Mouse (Mus musculus): Measurements from ENCODE around the gene Fignl1.

Gene Fignl1

DNA sequence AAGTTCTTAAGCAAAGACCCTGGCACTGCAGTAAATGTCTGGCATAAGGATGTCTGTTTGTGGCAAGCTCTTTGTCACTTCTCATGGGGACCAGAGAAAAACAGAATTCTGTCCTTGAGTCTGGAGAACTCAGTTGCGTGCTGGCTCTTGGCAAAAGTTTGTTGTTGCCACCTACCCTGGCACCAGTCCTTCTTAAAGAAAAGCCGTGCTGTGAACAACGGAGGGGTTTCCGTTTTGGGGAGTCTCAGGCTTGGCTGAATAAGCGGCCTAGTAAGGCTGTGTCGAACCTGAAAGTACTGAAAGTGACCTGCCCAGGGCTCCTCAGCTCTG, 24.0 kb upstream of the Fignl1 start:
- no peak for DNase-seq (ENCODE audit: extremely low spot score)

DNA sequence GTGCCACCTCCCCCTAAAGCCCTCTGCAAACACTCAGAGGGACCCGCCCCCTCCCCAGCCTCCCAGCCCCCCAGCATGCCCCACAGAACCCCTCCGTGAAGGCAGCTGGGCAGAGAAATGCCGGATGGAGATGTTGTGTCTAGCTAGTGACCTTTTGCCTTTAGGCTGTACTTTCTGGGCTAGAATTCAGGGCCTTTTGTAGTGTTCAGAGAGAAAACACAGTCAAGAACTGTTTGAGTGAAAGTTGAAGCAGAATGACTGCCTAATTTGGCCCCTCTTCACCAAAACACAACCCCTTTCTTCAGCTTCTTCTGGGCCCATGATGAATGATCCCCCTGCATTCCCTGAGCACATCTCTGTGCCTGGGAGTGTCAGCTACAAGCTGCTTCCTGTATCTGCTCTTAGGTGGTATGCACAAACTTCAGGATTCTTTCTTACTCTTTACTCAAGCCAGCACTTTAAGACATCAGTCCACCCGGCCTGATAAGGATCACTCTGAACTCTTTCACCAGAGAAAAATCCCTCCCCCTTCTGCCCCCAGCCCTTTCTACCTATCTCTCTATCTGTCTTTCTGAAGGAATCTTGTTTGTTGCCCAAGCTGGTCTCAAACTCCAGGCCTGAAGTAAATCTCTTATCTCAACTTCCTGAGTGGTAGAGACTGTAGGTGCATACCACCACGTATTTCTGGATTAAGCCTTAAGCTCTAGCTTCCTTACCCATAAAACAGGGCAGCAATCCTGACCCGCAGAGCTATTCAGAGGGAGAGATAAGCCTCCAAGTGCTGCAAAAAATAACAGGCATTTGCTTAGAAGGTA, 23.4 kb upstream of the Fignl1 start:
- peak; percentile 83 for DNase-seq (ENCODE audit: extremely low spot score)

- DNase-seq (ENCODE audit: extremely low spot score), result no peak
These were observed 22.8 kb upstream of the Fignl1 start for GRCm38 (mm10) chr11:11831526-11831925.

GRCm38 (mm10) chr11:11830884-11831495, 22.2 kb upstream of the Fignl1 start:
- DNase-seq (ENCODE audit: extremely low spot score), result peak; percentile 32

DNA sequence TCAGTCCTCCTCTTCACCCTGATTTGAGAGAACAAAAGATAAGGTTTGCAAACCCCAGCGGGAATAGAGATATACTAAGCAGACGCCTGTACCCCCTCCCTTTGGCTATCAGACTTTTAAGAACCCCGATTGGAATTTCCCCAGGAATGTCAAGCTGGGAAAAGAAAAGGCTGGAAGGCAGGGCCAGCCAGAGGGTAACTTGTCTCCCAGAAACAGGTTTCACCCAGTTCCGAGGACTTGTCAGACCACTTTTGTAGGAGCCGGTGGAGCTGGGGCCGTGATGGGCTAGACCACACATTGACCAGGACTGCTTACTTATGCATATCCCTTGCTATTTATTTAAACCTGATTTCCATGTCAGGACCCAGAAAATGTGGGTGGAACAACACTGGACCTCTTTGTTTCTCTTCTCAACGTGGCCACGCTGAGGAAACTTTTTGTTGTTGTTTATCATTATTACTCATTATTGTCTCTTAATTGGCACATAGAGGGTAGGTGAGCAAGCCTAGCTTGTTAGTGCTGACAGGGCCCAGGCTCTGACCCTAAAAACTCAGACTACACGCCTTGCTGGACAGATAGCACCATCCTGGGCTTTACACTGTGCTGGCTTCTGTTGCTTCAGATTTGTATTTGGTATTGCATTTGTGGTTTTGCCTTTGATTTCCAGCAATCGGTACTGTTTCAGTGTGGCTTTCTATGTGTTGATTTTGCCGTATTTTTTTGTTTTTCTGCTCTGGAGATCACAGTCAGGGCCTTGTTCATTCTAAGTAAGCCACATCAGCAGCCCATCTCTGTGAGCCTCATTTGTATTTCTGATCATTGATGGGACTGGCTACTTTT, 20.6 kb upstream of the Fignl1 start:
- peak; percentile 60 for DNase-seq (ENCODE audit: extremely low spot score)

DNA sequence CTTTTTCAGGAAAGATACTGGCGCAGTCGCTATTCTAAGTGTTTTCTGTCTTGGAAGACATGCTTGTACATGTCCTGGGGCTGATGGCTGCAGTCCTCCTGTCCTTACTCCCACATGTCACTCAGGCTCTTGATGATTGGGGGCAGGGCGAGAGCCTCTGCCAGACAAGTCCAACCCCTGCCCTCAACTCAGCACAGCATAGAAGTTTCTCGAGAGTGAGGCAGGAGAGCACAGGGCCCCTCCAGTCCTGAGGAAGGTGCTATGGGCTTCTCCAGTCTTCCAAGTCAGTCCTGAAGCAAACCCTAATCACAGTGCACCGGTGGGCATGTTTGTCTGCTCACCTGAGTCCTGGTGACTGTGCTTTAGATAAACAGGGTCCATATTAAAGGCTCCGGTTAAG, 20.0 kb upstream of the Fignl1 start:
- peak; percentile 69 for DNase-seq (ENCODE audit: extremely low spot score)

DNA sequence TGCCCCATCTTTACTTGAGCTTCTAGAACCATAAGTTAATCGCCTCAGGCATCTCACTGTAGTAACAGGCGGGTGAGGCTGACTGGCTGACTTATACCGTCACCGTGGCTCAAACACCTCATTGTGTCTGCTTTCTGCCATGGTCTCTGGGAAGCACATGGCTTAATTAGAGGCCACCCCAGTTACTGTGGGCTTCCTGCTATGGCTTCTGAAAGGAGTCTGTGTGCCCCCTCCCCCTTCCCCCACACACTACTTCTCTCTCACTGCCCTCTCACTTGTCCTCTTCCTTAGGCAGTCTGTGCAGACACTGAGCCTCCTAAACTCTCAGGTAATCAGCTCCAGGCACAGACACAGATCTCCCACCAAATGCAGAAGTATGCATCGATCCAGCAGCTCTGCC, 19.5 kb upstream of the Fignl1 start:
- no peak for DNase-seq (ENCODE audit: extremely low spot score)

DNA sequence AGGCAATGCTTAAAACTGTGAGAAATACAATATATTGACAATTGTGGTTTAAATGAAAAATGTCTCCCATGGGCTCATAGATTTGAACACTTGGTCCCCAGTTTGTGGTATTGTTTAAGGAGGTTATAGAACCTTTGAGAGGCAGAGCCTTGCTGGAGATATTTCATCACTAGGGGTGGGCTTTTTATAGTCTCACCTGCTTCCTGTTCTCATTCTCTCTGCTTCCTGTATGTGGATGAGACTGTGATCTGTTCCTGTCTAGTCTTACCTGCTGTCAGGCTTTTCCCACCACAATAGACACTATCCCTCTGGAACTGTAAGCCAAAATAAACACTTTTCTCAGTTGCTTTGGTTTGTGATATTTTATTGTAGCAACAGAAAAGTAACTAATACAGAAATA, 17.7 kb upstream of the Fignl1 start:
- DNase-seq (ENCODE audit: extremely low spot score), result no peak

DNA sequence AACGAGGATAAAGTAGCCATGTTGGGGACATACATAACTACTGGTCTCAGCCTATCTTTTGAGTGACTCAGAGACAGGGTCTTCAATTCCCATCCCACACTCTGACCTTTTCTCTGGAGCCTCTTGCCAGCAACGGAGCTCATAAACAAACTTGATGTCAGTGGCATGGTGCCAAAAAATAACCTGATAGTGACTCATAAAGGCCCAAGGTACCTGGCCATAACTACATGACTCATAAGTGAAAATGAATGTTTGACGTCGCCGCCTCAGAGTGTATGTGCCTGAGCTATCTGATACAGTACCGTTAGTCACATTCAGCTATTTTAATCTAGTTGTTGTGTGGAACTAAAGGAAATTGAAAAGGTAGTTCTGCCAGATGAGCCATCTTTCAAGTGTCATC, 16.9 kb upstream of the Fignl1 start:
- DNase-seq (ENCODE audit: extremely low spot score), result no peak

DNA sequence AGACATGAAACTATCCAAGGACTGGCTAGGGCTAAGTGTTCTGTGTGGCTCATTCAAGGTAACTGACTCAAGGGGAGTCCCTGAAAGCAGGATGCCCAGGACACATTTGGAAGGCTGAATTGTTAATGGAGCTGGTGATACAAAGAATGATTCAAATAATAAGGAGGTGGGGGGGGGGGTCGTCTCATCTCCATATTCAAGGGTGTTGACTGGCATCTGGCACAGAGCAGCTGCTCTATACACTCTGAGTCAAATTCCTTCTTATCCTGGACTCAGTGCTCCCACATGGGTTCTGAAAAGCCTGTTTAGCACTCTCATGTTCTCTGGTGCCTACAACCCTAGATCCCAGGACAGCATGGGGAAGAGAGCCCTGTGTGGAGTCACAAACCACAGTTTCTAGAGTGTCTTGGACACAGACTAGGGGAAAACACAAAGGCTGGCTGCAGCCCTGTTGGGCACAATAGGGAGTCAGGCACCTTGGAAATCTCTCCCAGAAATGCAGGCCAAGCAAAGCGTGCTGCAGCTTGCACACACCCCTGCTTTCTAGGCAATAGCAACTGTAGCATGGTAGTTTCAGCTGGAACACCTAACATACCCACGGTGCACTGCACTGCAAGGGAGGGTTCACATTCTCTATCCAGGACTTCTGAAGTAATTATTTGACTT, 16.3 kb upstream of the Fignl1 start:
- DNase-seq (ENCODE audit: extremely low spot score), result peak; percentile 12

DNA sequence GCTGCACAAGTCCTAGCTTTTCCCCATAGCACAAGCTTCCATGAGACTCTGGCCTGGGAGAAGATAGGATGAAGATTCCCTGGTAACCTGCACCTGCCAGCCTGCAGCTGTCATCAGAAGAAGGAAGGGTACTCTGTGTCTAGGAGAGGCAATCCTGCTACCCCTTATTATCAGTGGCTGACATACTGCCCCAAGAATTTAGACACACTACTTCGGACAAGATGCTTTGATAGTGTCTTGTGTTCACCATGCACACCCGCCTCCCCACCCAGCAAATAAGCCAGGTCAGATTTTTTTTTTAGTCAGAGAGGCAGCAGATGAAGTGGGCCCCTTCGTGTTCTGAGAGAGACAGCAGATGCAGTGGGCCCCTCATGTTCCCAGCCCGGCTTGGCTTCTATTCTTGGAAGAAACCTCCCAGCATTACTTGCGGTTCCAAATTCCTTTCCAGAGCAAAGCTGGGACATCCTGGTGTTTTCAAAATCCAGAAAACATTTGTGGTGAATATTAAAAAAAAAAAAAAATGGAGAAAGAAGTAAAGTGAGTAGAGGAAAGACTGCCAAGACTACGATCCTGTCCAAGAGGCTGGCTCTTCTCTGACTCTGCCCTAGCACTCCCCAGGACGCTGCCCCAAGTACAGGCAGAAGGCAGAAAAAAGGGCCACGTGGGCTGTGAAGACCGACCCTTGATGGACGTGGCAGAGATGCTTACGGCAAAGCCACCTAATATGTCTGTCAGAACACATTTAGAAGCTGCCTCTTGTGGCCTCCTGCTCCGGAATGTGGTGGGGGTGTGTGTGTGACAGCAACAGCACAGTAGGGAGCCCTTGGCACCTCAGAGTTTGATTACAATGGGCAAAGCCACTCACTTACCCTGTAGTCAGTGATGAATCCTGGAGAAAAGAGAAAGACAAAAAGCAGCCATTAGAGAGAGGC, 15.5 kb upstream of the Fignl1 start:
- peak; percentile 53 for DNase-seq (ENCODE audit: extremely low spot score)

GRCm38 (mm10) chr11:11822181-11823095, 13.7 kb upstream of the Fignl1 start:
- peak; percentile 91 for DNase-seq (ENCODE audit: extremely low spot score)

DNA sequence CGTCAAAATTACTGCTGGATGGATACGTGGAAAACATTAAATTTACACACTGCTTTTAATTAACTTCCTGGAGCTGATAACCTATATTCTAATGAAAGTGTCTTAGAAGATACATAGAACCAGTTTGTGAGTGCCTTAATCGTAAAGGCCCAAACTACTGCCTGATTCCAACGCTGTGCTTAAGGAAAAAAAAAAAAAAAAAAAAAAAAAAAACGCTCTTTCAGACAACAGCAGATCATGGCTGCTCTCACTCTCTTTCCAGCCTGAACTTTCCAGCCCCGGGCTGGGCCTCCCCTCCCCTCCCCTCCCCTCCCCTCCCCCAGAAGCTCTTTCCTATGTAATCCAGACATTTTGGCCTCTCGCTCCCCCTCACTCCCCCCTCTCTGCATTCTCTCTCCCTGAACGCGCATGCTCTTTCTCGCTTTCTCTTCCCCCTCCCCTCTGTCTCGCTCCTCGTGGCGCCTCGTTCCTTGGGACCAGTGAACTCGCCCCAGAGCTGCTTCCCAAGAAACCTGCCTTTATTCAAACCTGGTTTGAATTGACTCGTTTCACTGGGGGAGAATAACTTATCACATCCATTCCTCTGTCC, 12.7 kb upstream of the Fignl1 start:
- DNase-seq (ENCODE audit: extremely low spot score), result peak; percentile 94

- no peak for DNase-seq (ENCODE audit: extremely low spot score)
These were observed 12.0 kb upstream of the Fignl1 start for GRCm38 (mm10) chr11:11820737-11821136.

- peak; percentile 87 for DNase-seq (ENCODE audit: extremely low spot score)
These were observed 11.5 kb upstream of the Fignl1 start for GRCm38 (mm10) chr11:11820251-11820650.

GRCm38 (mm10) chr11:11819206-11819605, 10.4 kb upstream of the Fignl1 start:
- no peak for DNase-seq (ENCODE audit: extremely low spot score)

- no peak for DNase-seq (ENCODE audit: extremely low spot score)
These were observed 10.0 kb upstream of the Fignl1 start for GRCm38 (mm10) chr11:11818797-11819196.

DNA sequence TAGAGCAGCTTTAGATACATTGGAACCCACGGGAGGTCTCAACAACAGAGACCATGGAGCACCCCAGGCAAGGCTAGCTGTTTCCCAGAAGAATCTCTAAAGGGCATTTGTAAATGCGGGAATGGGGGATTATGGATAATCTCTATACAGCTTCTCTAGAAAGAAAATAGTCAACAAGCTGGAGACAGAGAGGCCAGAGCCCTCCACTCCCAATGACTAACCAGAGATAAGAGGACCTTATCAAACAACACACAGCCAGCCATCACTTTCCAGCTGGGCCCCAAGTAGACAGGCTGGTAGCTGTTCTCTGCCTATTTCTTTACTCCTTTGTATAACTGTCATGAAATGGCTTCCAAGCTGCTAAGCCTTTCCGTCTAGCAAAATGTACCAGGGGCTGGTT, 7.0 kb upstream of the Fignl1 start:
- DNase-seq (ENCODE audit: extremely low spot score), result no peak

- DNase-seq (ENCODE audit: extremely low spot score), result peak; percentile 84
These were observed 3.2 kb upstream of the Fignl1 start for GRCm38 (mm10) chr11:11811906-11812480.
